19 mouse cellular contexts compared by ENCODE assay signal in genomic region chr13:30008738-30009137, GRCm38 (mm10). TPM values are rescaled to one million over a fixed set of nuclear protein-coding genes. Genes with fewer than 3 reads are reported as not detected.
DNase-seq lines count a peak whose midpoint lies in the region; ATAC-seq lines count a peak whose summit lies in the region.
"Had no signal": no experiment of that assay in that cellular context is flagged by ENCODE, and none has a peak within 500 bp of the region (broad histone marks: within the 10 kb centered on the region; RNA-seq: fewer than 3 reads in every experiment).

No protein-coding gene starts in this region.

- no peaks in the 10 kb centered on the region for H3K27me3 ChIP-seq in splenic B cell, adult 2 months (ENCODE audit: control insufficient read depth, insufficient read depth, low read length, poor library complexity, severe bottlenecking)
- H3K27me3 ChIP-seq: embryonic facial prominence, embryonic 13.5 days; forebrain, embryonic 12.5 days; forebrain, embryonic 15.5 days; hindbrain, embryonic 12.5 days; hindbrain, embryonic 15.5 days had no signal

- peak; percentile 5 to 14 for DNase-seq in spleen, postnatal 36 days (ENCODE audit: low spot score in 2 of 2)
- no peak for DNase-seq in spleen, adult 18-20 months
- DNase-seq in splenic B cell, adult 2 months (ENCODE audit: low read depth, low spot score) = peak; percentile 42
- no peak for DNase-seq in lung, adult 18-20 months
- DNase-seq in cerebellum, postnatal 36 days = no peak
- DNase-seq: adrenal gland, adult 2 months; adrenal gland, postnatal 14 days; cerebellum, adult 11 months; cerebellum, adult 2 months; cerebellum, adult 9-11 months; embryo, embryonic 11 days; gastrocnemius, postnatal 25 days had no signal

- ATAC-seq in megakaryocyte, adult 5-6 weeks (ENCODE audit: poor library complexity, severe bottlenecking) = 0 out of 2 replicates have a peak, but pooled peaks have one; percentile 35
- ATAC-seq: forebrain, embryonic 15.5 days had no signal

- H3K36me3 ChIP-seq in splenic B cell, adult 2 months (ENCODE audit: control insufficient read depth, insufficient read depth, low read length, poor library complexity, severe bottlenecking) = no peaks in the 10 kb centered on the region
- H3K36me3 ChIP-seq: embryonic facial prominence, embryonic 10.5 days; embryonic facial prominence, embryonic 13.5 days; forebrain, embryonic 12.5 days; forebrain, embryonic 15.5 days; hindbrain, embryonic 12.5 days; hindbrain, embryonic 15.5 days had no signal

RNA-seq across cellular contexts. Expression of gene E2f3, which starts 22.9 kb away (rescaled TPM):
- 7.3 and 7.5 TPM in 2 replicates for total RNA-seq in megakaryocyte, adult 5-6 weeks (2015)
- total RNA-seq in megakaryocyte, adult 5-6 weeks (2017) = 5.4 TPM in 2 replicates

Comparison
In these comparisons a context has a peak if more than half of its experiments do, and no peak if none do; other contexts are left out.
1. DNase-seq: peak in spleen, postnatal 36 days (2 of 2) and splenic B cell, adult 2 months (single experiment); none in spleen, adult 18-20 months (0 of 2), lung, adult 18-20 months (0 of 2) and cerebellum, postnatal 36 days (0 of 2).